Mouse (Mus musculus) thymus, adult 2 months (tissue): ENCODE data around the gene Rpap3. TPM values are rescaled to one million over a fixed set of nuclear protein-coding genes. Genes with fewer than 3 reads are reported as not detected.
A peak's percentile ranks its signal among the peaks of the same experiment; 100 is the strongest.

Experiments used
- DNase-seq: peaks from one replicate; pipeline ENCODE4 v3.0.0; 2021
- H3K27ac ChIP-seq: fragments of 200-500 bp; 2 replicates; pipeline ENCODE4 v1.5.1; 2012; ENCODE audit warnings: low read length, control low read depth; ENCODE audit not compliant: control insufficient read depth, insufficient read depth
- H3K27me3 ChIP-seq: fragments of 200-500 bp; 2 replicates; pipeline ENCODE4 v1.6.1; 2012; ENCODE audit warnings: mild to moderate bottlenecking, low read length, moderate library complexity, mixed read lengths; ENCODE audit not compliant: control insufficient read depth, insufficient read depth
- H3K36me3 ChIP-seq: fragments of 200-500 bp; 2 replicates; pipeline ENCODE4 v1.6.1; 2012; ENCODE audit warnings: mild to moderate bottlenecking, low read length, moderate library complexity; ENCODE audit not compliant: control insufficient read depth, insufficient read depth
- H3K4me1 ChIP-seq: fragments of 200-500 bp; replicated peaks from 2 replicates; pipeline ENCODE4 v1.6.1; 2012; ENCODE audit warnings: low read length; ENCODE audit not compliant: control insufficient read depth, insufficient read depth
- H3K4me3 ChIP-seq: fragments of 200-500 bp; 2 replicates; pipeline ENCODE4 v1.5.1; 2012; ENCODE audit warnings: mild to moderate bottlenecking, low read length, control low read depth, moderate library complexity; ENCODE audit not compliant: control insufficient read depth, insufficient read depth
- CTCF ChIP-seq: fragments of 200-500 bp; IDR thresholded peaks from 2 replicates; pipeline ENCODE4 v1.5.1; 2012; ENCODE audit warnings: mild to moderate bottlenecking, control low read depth, low read length, moderate library complexity, borderline replicate concordance; ENCODE audit not compliant: control insufficient read depth, poor library complexity, insufficient read depth; ENCODE audit errors: extremely low read depth
- POLR2A ChIP-seq: fragments of 200-500 bp; IDR thresholded peaks from 2 replicates; pipeline ENCODE4 v1.6.1; 2012; ENCODE audit warnings: mild to moderate bottlenecking, low read length, control low read depth, moderate library complexity; ENCODE audit not compliant: control insufficient read depth, poor library complexity, insufficient read depth; ENCODE audit errors: extremely low read depth
- WGBS: fragments of 180-500 bp; shearing (Covaris S2); methylation state at CpG from one replicate; pipeline ENCODE4 v1.1.7; 2018; 5-methylcytosine and 5-hydroxymethylcytosine counted together
- polyA plus RNA-seq: library from polyadenylated mRNA; depleted of rRNA; stranded (reverse); fragments of >200 nt; gene quantifications from 2 replicates; pipeline ENCODE4 v1.2.3, GENCODE M21; 2012

The Rpap3 gene
- polyA plus RNA-seq, 1 experiment: 6.0 TPM

GRCm38 (mm10) chr15:97746278-97746677, 40.7 kb upstream of the Rpap3 start:
- TF ChIP-seq POLR2A (no peak), CTCF (no peak)
- H3K36me3 ChIP-seq: peaks cover 15% of the 10 kb centered on the region
- DNase-seq: no peak
- H3K27me3 ChIP-seq: no peaks in the 10 kb centered on the region
- peak overlapping the region; percentile 89; the same call in 1 of the 2 replicates for H3K27ac ChIP-seq
- H3K4me1 ChIP-seq: peaks cover 87% of the 10 kb centered on the region
- 36% methylated on average over 10 of the region's 10 CpGs for WGBS
- no peak overlapping the region for H3K4me3 ChIP-seq

GRCm38 (mm10) chr15:97745331-97745730, 39.7 kb upstream of the Rpap3 start:
- TF ChIP-seq CTCF: no peak
- TF ChIP-seq POLR2A: no peak
- Histone ChIP-seq H3K27me3 (no peaks in the 10 kb centered on the region), H3K36me3 (peaks cover 15% of the 10 kb centered on the region), H3K4me1 (peaks cover 90% of the 10 kb centered on the region), H3K4me3 (peak overlapping the region; percentile 30), H3K27ac (peak overlapping the region; percentile 72)
- DNase-seq: no peak
- WGBS: 55% methylated on average over 10 of the region's 10 CpGs

GRCm38 (mm10) chr15:97744930-97745329, 39.3 kb upstream of the Rpap3 start:
- H3K4me1 ChIP-seq: peaks cover 86% of the 10 kb centered on the region
- TF ChIP-seq CTCF (no peak), POLR2A (peak; percentile 34; the same call in 1 of the 2 replicates)
- peak overlapping the region; percentile 72 for H3K27ac ChIP-seq
- H3K36me3 ChIP-seq: peaks cover 15% of the 10 kb centered on the region
- H3K4me3 ChIP-seq: peak overlapping the region; percentile 30
- 12% methylated on average over 10 of the region's 10 CpGs for WGBS
- H3K27me3 ChIP-seq: no peaks in the 10 kb centered on the region
- DNase-seq: peak; percentile 67

- DNase-seq: no peak
- no peak for TF ChIP-seq CTCF
- H3K27me3 ChIP-seq: no peaks in the 10 kb centered on the region
These were observed 38.4 kb upstream of the Rpap3 start for GRCm38 (mm10) chr15:97743961-97744525.

GRCm38 (mm10) chr15:97743210-97743609, 37.6 kb upstream of the Rpap3 start:
- TF ChIP-seq POLR2A: no peak
- TF ChIP-seq CTCF: 0 out of 2 replicates have a peak, but pooled peaks have one; percentile 28
- Histone ChIP-seq H3K27ac (peak overlapping the region; percentile 49), H3K27me3 (no peaks in the 10 kb centered on the region), H3K4me1 (peaks cover 73% of the 10 kb centered on the region), H3K36me3 (peaks cover 15% of the 10 kb centered on the region), H3K4me3 (no peak overlapping the region)
- DNase-seq: no peak
- WGBS: 68% methylated on average over 5 of the region's 5 CpGs

More at GRCm38 (mm10) chr15:97743961-97744525, 38.4 kb upstream of the Rpap3 start:
- no peak overlapping the region; the same call in 1 of the 2 replicates for H3K27ac ChIP-seq
- H3K4me1 ChIP-seq: peaks cover 81% of the 10 kb centered on the region
- H3K36me3 ChIP-seq: peaks cover 15% of the 10 kb centered on the region
- H3K4me3 ChIP-seq: no peak overlapping the region
- 81% methylated on average over 12 of the region's 12 CpGs for WGBS

- DNase-seq: no peak
- WGBS: 17% methylated on average over 4 of the region's 4 CpGs
- TF ChIP-seq CTCF (no peak), POLR2A (no peak)
- no peak overlapping the region for H3K4me3 ChIP-seq
- no peaks in the 10 kb centered on the region for H3K27me3 ChIP-seq
- peaks cover 15% of the 10 kb centered on the region for H3K36me3 ChIP-seq
- peak overlapping the region; percentile 78 for H3K27ac ChIP-seq
- H3K4me1 ChIP-seq: peaks cover 70% of the 10 kb centered on the region
These were observed 37.0 kb upstream of the Rpap3 start for GRCm38 (mm10) chr15:97742600-97742999.
